Mouse (Mus musculus) kidney, postnatal 0 days (tissue): ENCODE measurements around the gene Dnajc8. TPM values are rescaled to one million over a fixed set of nuclear protein-coding genes. Genes with fewer than 3 reads are reported as not detected.

Experiments used
- ATAC-seq: fragments of 200-750 bp; cut with Nextera tagmentation; replicated peaks from 2 replicates; pipeline ENCODE4 v1.8.0; 2017; ENCODE audit warnings: low read depth, moderate number of reproducible peaks, moderate TSS enrichment, moderate library complexity; ENCODE audit not compliant: low FRiP score
- DNase-seq: peaks from one replicate; pipeline ENCODE4 v3.0.0-alpha.2; 2016; ENCODE audit warnings: low spot score
- H3K27ac ChIP-seq: fragments of 300-500 bp; sonication (generic); 2 replicates; pipeline ENCODE4 v1.5.1; 2014; ENCODE audit warnings: mild to moderate bottlenecking
- H3K27me3 ChIP-seq: fragments of 300-500 bp; sonication (generic); 2 replicates; pipeline ENCODE4 v1.6.1; 2014; ENCODE audit warnings: low read length, mixed read lengths; ENCODE audit not compliant: insufficient read depth
- H3K36me3 ChIP-seq: fragments of 300-500 bp; sonication (generic); 2 replicates; pipeline ENCODE4 v1.6.1; 2014; ENCODE audit warnings: low read length, mixed read lengths; ENCODE audit not compliant: insufficient read depth
- H3K4me1 ChIP-seq: fragments of 300-500 bp; sonication (generic); replicated peaks from 2 replicates; pipeline ENCODE4 v1.6.1; 2014; ENCODE audit warnings: antibody characterized with exemption, low read length, mixed read lengths; ENCODE audit not compliant: insufficient read depth
- H3K4me2 ChIP-seq: fragments of 300-500 bp; sonication (generic); 2 replicates; pipeline ENCODE4 v1.6.1; 2014; ENCODE audit warnings: mild to moderate bottlenecking, low read length, moderate library complexity, mixed read lengths
- H3K4me3 ChIP-seq: fragments of 300-500 bp; sonication (generic); replicated peaks from 2 replicates; pipeline ENCODE4 v1.5.1; 2014; ENCODE audit warnings: low read depth, low read length
- H3K9ac ChIP-seq: fragments of 300-500 bp; sonication (generic); 2 replicates; pipeline ENCODE4 v1.6.1; 2014; ENCODE audit warnings: low read depth, low read length
- H3K9me3 ChIP-seq: fragments of 300-500 bp; sonication (generic); replicated peaks from 2 replicates; pipeline ENCODE4 v1.6.1; 2016; ENCODE audit warnings: low read length, inconsistent platforms, mixed read lengths
- CTCF ChIP-seq: IDR thresholded peaks from 2 replicates; pipeline ENCODE4 v1.5.1; 2016; ENCODE audit warnings: antibody characterized with exemption, low read depth, mild to moderate bottlenecking, moderate library complexity
- WGBS: fragments of 180-500 bp; shearing (Covaris S2); extraction: QIAGEN DNeasy Blood & Tissue Kit; methylation state at CpG from one replicate; pipeline ENCODE4 v1.1.7; 2014; 5-methylcytosine and 5-hydroxymethylcytosine counted together
- polyA plus RNA-seq: library from polyadenylated mRNA; unstranded; fragments of >200 nt; fragmentation: Nextera tagmentation; extraction: Ambion mirVana; gene quantifications from 2 replicates; pipeline ENCODE4 v1.2.1, GENCODE M21; 2015

Dnajc8 gene
- polyA plus RNA-seq, 1 experiment from 2014 or later = 170 TPM

GRCm38 (mm10) chr4:132571190-132571589, 35.8 kb downstream of the Dnajc8 start:
- TF ChIP-seq CTCF = no peak
- Histone ChIP-seq H3K4me1 (no peaks in the 10 kb centered on the region), H3K27ac (no peak overlapping the region), H3K4me3 (no peak overlapping the region), H3K9ac (no peak overlapping the region), H3K9me3 (no peaks in the 10 kb centered on the region), H3K4me2 (no peak overlapping the region), H3K27me3 (no peaks in the 10 kb centered on the region), H3K36me3 (no peaks in the 10 kb centered on the region)
- ATAC-seq = no peak
- DNase-seq = no peak
- 67% methylated on average over 9 of the region's 9 CpGs for WGBS

- no peak overlapping the region for H3K27ac ChIP-seq
- H3K36me3 ChIP-seq = no peaks in the 10 kb centered on the region
- WGBS = 53% methylated on average over 11 of the region's 11 CpGs
- no peak for TF ChIP-seq CTCF
- no peaks in the 10 kb centered on the region for H3K27me3 ChIP-seq
- ATAC-seq = no peak
- no peak overlapping the region for H3K9ac ChIP-seq
- DNase-seq = peak; percentile 47
- H3K9me3 ChIP-seq = no peaks in the 10 kb centered on the region
- no peak overlapping the region for H3K4me2 ChIP-seq
- H3K4me3 ChIP-seq = no peak overlapping the region
- H3K4me1 ChIP-seq = no peaks in the 10 kb centered on the region
These were observed 38.0 kb downstream of the Dnajc8 start for GRCm38 (mm10) chr4:132573327-132573726.

GRCm38 (mm10) chr4:132574809-132575347, 39.5 kb downstream of the Dnajc8 start:
- WGBS = 89% methylated on average over 1 of the region's 1 CpGs
- Histone ChIP-seq H3K27ac (no peak overlapping the region), H3K4me2 (no peak overlapping the region), H3K4me1 (no peaks in the 10 kb centered on the region), H3K9ac (no peak overlapping the region), H3K27me3 (no peaks in the 10 kb centered on the region), H3K36me3 (no peaks in the 10 kb centered on the region), H3K9me3 (no peaks in the 10 kb centered on the region), H3K4me3 (no peak overlapping the region)
- TF ChIP-seq CTCF = no peak
- no peak for ATAC-seq
- DNase-seq = no peak

GRCm38 (mm10) chr4:132583781-132584180, 48.4 kb downstream of the Dnajc8 start:
- H3K4me3 ChIP-seq = no peak overlapping the region
- no peak overlapping the region for H3K4me2 ChIP-seq
- H3K4me1 ChIP-seq = no peaks in the 10 kb centered on the region
- DNase-seq (no peak), ATAC-seq (no peak)
- H3K27ac ChIP-seq = no peak overlapping the region
- no peaks in the 10 kb centered on the region for H3K9me3 ChIP-seq
- no peaks in the 10 kb centered on the region for H3K36me3 ChIP-seq
- WGBS = 43% methylated on average over 3 of the region's 3 CpGs
- no peak for TF ChIP-seq CTCF
- no peaks in the 10 kb centered on the region for H3K27me3 ChIP-seq
- H3K9ac ChIP-seq = no peak overlapping the region

- no peaks in the 10 kb centered on the region for H3K27me3 ChIP-seq
- H3K4me3 ChIP-seq = no peak overlapping the region
- H3K4me1 ChIP-seq = no peaks in the 10 kb centered on the region
- H3K9me3 ChIP-seq = no peaks in the 10 kb centered on the region
- no peak for DNase-seq
- no peak overlapping the region for H3K27ac ChIP-seq
- H3K36me3 ChIP-seq = no peaks in the 10 kb centered on the region
- TF ChIP-seq CTCF = no peak
- WGBS = 79% methylated on average over 2 of the region's 2 CpGs
- ATAC-seq = no peak
- no peak overlapping the region for H3K9ac ChIP-seq
- no peak overlapping the region for H3K4me2 ChIP-seq
These were observed 49.6 kb downstream of the Dnajc8 start for GRCm38 (mm10) chr4:132584975-132585374.

- Histone ChIP-seq H3K4me3 (no peak overlapping the region), H3K4me1 (no peaks in the 10 kb centered on the region), H3K4me2 (no peak overlapping the region), H3K27ac (no peak overlapping the region), H3K36me3 (no peaks in the 10 kb centered on the region), H3K9me3 (no peaks in the 10 kb centered on the region), H3K9ac (no peak overlapping the region), H3K27me3 (no peaks in the 10 kb centered on the region)
- WGBS = 98% methylated on average over 4 of the region's 4 CpGs
- ATAC-seq (no peak), DNase-seq (no peak)
- no peak for TF ChIP-seq CTCF
These were observed 50.9 kb downstream of the Dnajc8 start for GRCm38 (mm10) chr4:132586282-132586681.

GRCm38 (mm10) chr4:132588512-132588911, 53.2 kb downstream of the Dnajc8 start:
- Histone ChIP-seq H3K27ac (no peak overlapping the region), H3K9me3 (no peaks in the 10 kb centered on the region), H3K4me2 (no peak overlapping the region), H3K9ac (no peak overlapping the region), H3K4me3 (no peak overlapping the region), H3K27me3 (no peaks in the 10 kb centered on the region), H3K4me1 (no peaks in the 10 kb centered on the region), H3K36me3 (no peaks in the 10 kb centered on the region)
- ATAC-seq (no peak), DNase-seq (no peak)
- WGBS = 64% methylated on average over 3 of the region's 3 CpGs
- TF ChIP-seq CTCF = no peak
